Mouse (Mus musculus): ENCODE measurements around the gene Fbxo27. TPM values are rescaled to one million over a fixed set of nuclear protein-coding genes. Genes with fewer than 3 reads are reported as not detected.

Gene Fbxo27
- polyA plus RNA-seq, 1 experiment from 2014 or later, result 3.6 TPM

DNA sequence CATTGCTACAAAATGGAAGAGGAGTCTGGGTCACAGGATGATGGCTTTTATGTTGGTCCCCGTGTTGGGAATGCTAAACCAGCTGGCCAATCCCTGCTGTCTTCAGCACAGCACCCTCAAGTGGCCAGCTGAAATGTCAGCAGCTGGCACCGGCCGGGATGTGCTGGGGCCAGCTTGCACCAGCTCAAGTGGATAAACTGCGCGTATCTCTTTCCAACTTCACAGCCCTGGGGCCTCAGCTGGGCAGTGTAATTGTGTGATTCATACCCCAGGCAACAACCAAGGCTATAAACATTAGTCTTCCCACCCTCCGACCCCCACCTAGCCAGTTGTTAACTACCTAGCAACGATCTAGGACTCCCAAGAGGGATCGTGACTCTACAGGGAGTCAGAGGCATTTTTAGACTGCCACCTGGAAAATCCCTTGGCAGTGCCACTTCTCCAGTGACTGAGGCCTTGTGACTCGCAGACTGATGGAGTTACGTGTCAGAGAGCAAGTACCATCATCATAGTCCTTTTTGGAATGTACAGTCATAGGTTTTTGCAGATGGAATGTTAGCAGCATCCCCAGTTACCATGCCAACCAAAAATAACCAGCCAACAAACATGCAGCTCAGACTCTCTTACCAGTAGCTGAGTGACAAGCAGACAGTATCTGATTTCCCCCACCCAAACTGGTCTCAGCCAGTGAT is 35.1 kb downstream of the Fbxo27 start:
- no peak overlapping the region for H3K4me2 ChIP-seq (ENCODE audit: low read depth, low read length)
- peaks cover 11% of the 10 kb centered on the region for H3K9me3 ChIP-seq (replicated peaks; ENCODE audit: control insufficient read depth, low read length)
- no peak overlapping the region for H3K4me3 ChIP-seq (ENCODE audit: low read length)
- no peak overlapping the region for H3K27ac ChIP-seq (ENCODE audit: low read length)
- H3K9ac ChIP-seq (ENCODE audit: low read length), result no peak overlapping the region
- no peak for ATAC-seq (replicated peaks; ENCODE audit: extremely low read depth, insufficient read depth, low FRiP score)
- 0 out of 2 replicates have a peak, but pooled peaks cover 11% of the 10 kb centered on the region for H3K36me3 ChIP-seq (ENCODE audit: control insufficient read depth, insufficient read depth)
- WGBS, result 56% methylated on average over 10 of the region's 10 CpGs
- H3K4me1 ChIP-seq (ENCODE audit: control insufficient read depth, insufficient read depth, low read length), result 0 out of 2 replicates have a peak, but pooled peaks cover 5% of the 10 kb centered on the region
- no peaks in the 10 kb centered on the region for H3K27me3 ChIP-seq (ENCODE audit: control insufficient read depth, insufficient read depth, low read length)

DNA sequence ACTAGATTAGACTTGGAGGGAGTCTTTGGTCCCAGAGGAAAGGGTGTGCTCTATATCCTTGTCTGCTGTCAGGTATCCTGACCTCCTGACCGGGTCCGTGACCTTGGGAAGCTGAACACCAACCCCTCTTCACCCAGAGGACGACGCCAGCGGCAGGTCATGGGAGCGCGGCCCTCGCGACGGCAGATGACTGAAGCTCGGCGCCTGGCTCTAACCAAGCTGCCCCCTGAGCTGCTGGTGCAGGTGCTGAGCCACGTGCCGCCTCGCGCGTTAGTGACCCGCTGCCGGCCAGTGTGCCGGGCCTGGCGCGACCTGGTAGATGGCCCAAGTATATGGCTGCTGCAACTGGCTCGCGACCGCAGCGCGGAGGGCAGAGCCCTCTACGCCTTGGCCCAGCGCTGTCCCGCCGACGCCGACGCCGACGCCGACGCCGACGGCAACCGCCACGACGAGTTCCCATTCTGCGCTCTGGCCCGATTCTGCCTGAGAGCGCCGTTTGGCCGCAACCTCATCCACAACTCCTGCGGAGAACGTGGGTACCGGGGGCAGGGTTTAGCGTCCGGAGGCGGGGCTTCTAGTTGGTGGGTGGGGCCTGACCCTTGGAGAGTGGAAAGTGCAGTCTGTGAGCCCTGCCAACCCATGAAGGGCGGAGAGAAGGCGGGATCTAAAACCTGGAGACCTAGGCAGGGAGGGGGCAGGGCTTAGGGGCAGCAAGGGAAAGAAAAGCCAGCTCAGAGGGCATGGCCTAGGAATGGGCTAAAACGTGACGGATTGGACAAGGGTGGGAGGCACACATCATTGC is 39.9 kb downstream of the Fbxo27 start:
- H3K36me3 ChIP-seq (ENCODE audit: control insufficient read depth, insufficient read depth), result peaks cover 15% of the 10 kb centered on the region
- ATAC-seq (replicated peaks; ENCODE audit: extremely low read depth, insufficient read depth, low FRiP score), result peak; percentile 83
- peak overlapping the region; percentile 52 for H3K4me3 ChIP-seq (ENCODE audit: low read length)
- H3K9me3 ChIP-seq (replicated peaks; ENCODE audit: control insufficient read depth, low read length), result peaks cover 11% of the 10 kb centered on the region
- no peaks in the 10 kb centered on the region for H3K27me3 ChIP-seq (ENCODE audit: control insufficient read depth, insufficient read depth, low read length)
- H3K27ac ChIP-seq (ENCODE audit: low read length), result no peak overlapping the region
- 4% methylated on average over 58 of the region's 58 CpGs for WGBS
- H3K9ac ChIP-seq (ENCODE audit: low read length), result peak overlapping the region; percentile 63
- H3K4me2 ChIP-seq (ENCODE audit: low read depth, low read length), result peak overlapping the region; percentile 78
- 0 out of 2 replicates have a peak, but pooled peaks cover 3% of the 10 kb centered on the region for H3K4me1 ChIP-seq (ENCODE audit: control insufficient read depth, insufficient read depth, low read length)

DNA sequence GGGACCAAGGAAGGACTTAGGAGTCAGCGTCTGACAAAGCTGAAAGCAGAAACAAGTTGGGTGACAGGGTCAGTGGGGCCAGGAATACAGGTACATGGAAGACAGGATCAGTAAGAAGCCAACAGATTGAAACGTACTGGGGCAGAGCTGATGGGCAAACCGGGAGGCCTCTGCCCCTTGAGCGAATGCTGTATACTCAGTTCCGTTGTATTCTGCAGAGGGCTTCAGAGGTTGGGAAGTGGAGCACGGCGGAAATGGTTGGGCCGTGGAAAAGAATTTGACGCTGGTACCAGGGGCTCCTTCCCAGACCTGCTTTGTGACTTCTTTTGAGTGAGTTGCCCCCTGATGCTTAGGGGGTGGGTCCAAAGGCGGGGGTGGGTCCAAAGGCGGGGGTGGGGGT is 40.6 kb downstream of the Fbxo27 start:
- Histone ChIP-seq H3K4me1 (ENCODE audit: control insufficient read depth, insufficient read depth, low read length) (0 out of 2 replicates have a peak, but pooled peaks cover 3% of the 10 kb centered on the region), H3K9me3 (replicated peaks; ENCODE audit: control insufficient read depth, low read length) (peaks cover 11% of the 10 kb centered on the region), H3K9ac (ENCODE audit: low read length) (0 out of 2 replicates have a peak overlapping the region, but pooled peaks have one; percentile 8), H3K36me3 (ENCODE audit: control insufficient read depth, insufficient read depth) (peaks cover 20% of the 10 kb centered on the region), H3K4me3 (ENCODE audit: low read length) (peak overlapping the region; percentile 52), H3K27me3 (ENCODE audit: control insufficient read depth, insufficient read depth, low read length) (no peaks in the 10 kb centered on the region), H3K4me2 (ENCODE audit: low read depth, low read length) (peak overlapping the region; percentile 78), H3K27ac (ENCODE audit: low read length) (no peak overlapping the region)
- ATAC-seq (replicated peaks; ENCODE audit: extremely low read depth, insufficient read depth, low FRiP score), result no peak
- WGBS, result 25% methylated on average over 11 of the region's 11 CpGs

DNA sequence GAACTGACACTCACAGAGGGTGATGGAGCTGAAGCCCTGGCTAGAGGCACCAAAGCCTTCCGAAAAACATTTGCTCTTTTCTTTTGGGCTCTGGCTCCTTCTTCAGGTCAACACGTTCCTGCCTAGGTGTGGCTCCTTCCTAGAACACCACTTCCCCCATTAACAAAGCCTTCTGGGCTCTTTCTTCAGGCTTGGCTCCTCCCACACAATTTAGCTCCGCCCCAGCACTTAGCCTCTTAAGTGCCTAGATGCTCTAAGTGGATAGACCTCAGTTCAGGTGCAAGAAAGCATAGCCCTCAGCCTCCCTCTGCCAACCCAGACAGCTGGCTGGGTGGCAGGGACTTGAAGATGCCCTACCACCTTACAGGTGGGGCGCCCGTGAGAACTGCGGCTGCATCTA is 43.1 kb downstream of the Fbxo27 start:
- Histone ChIP-seq H3K9ac (ENCODE audit: low read length) (no peak overlapping the region), H3K4me1 (ENCODE audit: control insufficient read depth, insufficient read depth, low read length) (0 out of 2 replicates have a peak, but pooled peaks cover 3% of the 10 kb centered on the region), H3K9me3 (replicated peaks; ENCODE audit: control insufficient read depth, low read length) (peaks cover 11% of the 10 kb centered on the region), H3K27ac (ENCODE audit: low read length) (no peak overlapping the region), H3K36me3 (ENCODE audit: control insufficient read depth, insufficient read depth) (peaks cover 33% of the 10 kb centered on the region), H3K4me3 (ENCODE audit: low read length) (no peak overlapping the region), H3K4me2 (ENCODE audit: low read depth, low read length) (no peak overlapping the region), H3K27me3 (ENCODE audit: control insufficient read depth, insufficient read depth, low read length) (no peaks in the 10 kb centered on the region)
- ATAC-seq (replicated peaks; ENCODE audit: extremely low read depth, insufficient read depth, low FRiP score), result no peak
- 75% methylated on average over 6 of the region's 6 CpGs for WGBS

DNA sequence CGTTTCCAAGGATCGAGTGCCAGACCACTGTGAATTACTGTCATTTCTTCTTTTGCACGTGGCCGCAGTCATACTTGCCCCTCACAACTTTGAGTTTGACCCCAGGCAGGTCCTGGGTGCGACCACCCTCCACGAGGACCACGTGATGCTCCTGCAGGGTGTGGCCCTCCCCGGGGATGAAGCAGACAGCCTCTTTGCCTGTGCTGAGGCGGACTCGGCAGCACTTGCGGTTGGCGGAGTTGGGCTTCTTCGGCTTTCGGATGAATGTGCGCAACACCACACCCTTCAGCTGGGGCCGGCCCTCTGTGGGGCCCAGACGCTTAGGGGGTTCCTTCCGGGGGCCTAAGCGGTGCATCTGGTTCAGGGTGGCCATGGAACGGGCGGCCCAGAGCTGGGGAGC is 47.2 kb downstream of the Fbxo27 start:
- peaks cover 12% of the 10 kb centered on the region for H3K4me1 ChIP-seq (ENCODE audit: control insufficient read depth, insufficient read depth, low read length)
- H3K27ac ChIP-seq (ENCODE audit: low read length), result no peak overlapping the region
- no peak for ATAC-seq (replicated peaks; ENCODE audit: extremely low read depth, insufficient read depth, low FRiP score)
- H3K4me3 ChIP-seq (ENCODE audit: low read length), result no peak overlapping the region
- WGBS, result 91% methylated on average over 21 of the region's 21 CpGs
- H3K36me3 ChIP-seq (ENCODE audit: control insufficient read depth, insufficient read depth), result peaks cover 32% of the 10 kb centered on the region
- H3K4me2 ChIP-seq (ENCODE audit: low read depth, low read length), result no peak overlapping the region
- no peaks in the 10 kb centered on the region for H3K27me3 ChIP-seq (ENCODE audit: control insufficient read depth, insufficient read depth, low read length)
- no peaks in the 10 kb centered on the region for H3K9me3 ChIP-seq (replicated peaks; ENCODE audit: control insufficient read depth, low read length)
- no peak overlapping the region for H3K9ac ChIP-seq (ENCODE audit: low read length)

DNA sequence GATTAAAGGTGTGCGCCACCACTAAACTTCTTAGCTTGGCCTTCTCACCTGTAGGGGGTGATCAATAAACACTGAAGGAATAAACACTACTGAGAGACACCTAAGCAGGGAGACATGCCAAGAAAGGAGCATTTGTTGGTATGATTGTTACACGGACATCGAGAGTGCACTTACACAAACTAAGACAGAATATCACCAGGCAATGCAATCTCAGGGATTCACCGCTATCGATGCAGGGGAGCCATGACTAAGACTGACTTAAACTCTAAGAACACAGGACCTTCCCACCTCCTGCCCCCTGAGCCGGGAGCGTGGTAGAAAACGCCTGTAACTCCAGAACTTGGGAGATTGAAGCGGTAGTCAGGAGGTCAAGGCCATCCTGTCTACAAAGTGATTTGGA is 48.3 kb downstream of the Fbxo27 start:
- 31% methylated on average over 9 of the region's 9 CpGs for WGBS
- H3K4me2 ChIP-seq (ENCODE audit: low read depth, low read length), result peak overlapping the region; percentile 63
- H3K27ac ChIP-seq (ENCODE audit: low read length), result peak overlapping the region; percentile 32; the same call in 1 of the 2 replicates
- peak overlapping the region; percentile 80 for H3K4me3 ChIP-seq (ENCODE audit: low read length)
- peak overlapping the region; percentile 65 for H3K9ac ChIP-seq (ENCODE audit: low read length)
- H3K27me3 ChIP-seq (ENCODE audit: control insufficient read depth, insufficient read depth, low read length), result no peaks in the 10 kb centered on the region
- peaks cover 12% of the 10 kb centered on the region for H3K4me1 ChIP-seq (ENCODE audit: control insufficient read depth, insufficient read depth, low read length)
- ATAC-seq (replicated peaks; ENCODE audit: extremely low read depth, insufficient read depth, low FRiP score), result no peak
- peaks cover 30% of the 10 kb centered on the region for H3K36me3 ChIP-seq (ENCODE audit: control insufficient read depth, insufficient read depth)
- no peaks in the 10 kb centered on the region for H3K9me3 ChIP-seq (replicated peaks; ENCODE audit: control insufficient read depth, low read length)

DNA sequence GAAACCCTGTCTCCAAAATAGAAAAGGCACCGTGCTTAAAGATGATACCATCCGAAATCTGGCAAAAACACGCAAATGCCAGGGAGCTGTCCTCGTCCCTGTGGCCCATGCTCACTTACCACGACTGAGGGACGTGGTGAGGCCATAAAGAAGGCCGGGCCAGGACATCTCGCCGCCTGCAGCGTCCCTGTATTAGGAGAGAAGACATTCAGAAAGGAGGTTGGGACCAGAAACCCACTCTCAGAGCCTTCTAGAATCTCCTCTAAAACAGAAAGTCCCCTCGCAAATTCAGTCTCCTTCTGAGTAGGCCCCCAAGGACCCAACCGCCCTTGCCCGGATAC is 48.7 kb downstream of the Fbxo27 start:
- Histone ChIP-seq H3K9ac (ENCODE audit: low read length) (peak overlapping the region; percentile 65), H3K4me3 (ENCODE audit: low read length) (peak overlapping the region; percentile 80), H3K9me3 (replicated peaks; ENCODE audit: control insufficient read depth, low read length) (no peaks in the 10 kb centered on the region), H3K36me3 (ENCODE audit: control insufficient read depth, insufficient read depth) (peaks cover 32% of the 10 kb centered on the region), H3K4me2 (ENCODE audit: low read depth, low read length) (peak overlapping the region; percentile 63), H3K4me1 (ENCODE audit: control insufficient read depth, insufficient read depth, low read length) (peaks cover 12% of the 10 kb centered on the region), H3K27me3 (ENCODE audit: control insufficient read depth, insufficient read depth, low read length) (no peaks in the 10 kb centered on the region), H3K27ac (ENCODE audit: low read length) (peak overlapping the region; percentile 32)
- 2% methylated on average over 13 of the region's 13 CpGs for WGBS
- ATAC-seq (replicated peaks; ENCODE audit: extremely low read depth, insufficient read depth, low FRiP score), result peak; percentile 3; the same call in 1 of the 2 replicates

DNA sequence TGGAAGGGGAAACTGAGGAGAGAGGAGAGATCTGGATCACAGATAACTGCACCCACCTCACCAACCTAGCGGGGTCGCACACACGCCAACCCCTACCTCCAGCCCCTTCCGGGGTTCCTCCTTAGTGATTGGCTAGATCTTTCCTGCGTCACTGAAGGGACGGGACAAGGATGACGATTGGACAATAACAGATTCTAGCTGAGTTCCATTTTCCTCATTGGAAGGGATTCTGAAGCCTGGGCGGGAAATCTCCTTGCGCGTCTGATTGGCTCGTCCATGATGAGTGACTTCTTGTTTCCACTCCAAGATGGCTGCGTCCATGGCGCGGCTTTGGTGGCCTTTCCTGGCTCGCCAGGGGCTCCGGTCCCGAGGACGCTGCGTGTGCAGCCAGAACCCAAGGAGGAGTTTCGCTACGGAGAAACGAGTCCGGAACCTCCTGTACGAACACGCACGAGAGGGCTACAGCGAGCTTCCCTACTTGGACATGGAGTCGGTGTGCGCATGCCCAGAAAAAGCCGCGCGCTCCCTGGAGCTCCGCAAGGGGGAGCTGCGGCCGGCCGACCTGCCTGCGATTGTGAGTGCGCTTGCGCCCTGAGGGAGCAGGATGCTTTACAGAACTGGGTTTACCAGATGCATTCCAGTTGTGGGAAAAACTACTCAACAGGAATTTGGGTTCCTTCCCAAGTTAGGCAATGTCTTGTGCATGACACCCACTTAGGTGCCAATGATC is 49.2 kb downstream of the Fbxo27 start, which contains the start of the genes Mrps12 and Sars2:
TSS of gene Mrps12 (minus strand) at position 112 of the 730 bp plus-strand sequence.
TSS of gene Sars2 (plus strand) at position 284 of the 730 bp plus-strand sequence.
- ATAC-seq (replicated peaks; ENCODE audit: extremely low read depth, insufficient read depth, low FRiP score), result peak; percentile 98
- peak within 1 kb of the TSS; percentile 89 for H3K9ac ChIP-seq (ENCODE audit: low read length)
- peak within 1 kb of the TSS; percentile 76 for H3K4me2 ChIP-seq (ENCODE audit: low read depth, low read length)
- no peaks in the 10 kb centered on the region for H3K27me3 ChIP-seq (ENCODE audit: control insufficient read depth, insufficient read depth, low read length)
- under 1% methylated on average over 39 of the region's 39 CpGs for WGBS
- peak within 1 kb of the TSS; percentile 80 for H3K4me3 ChIP-seq (ENCODE audit: low read length)
- H3K9me3 ChIP-seq (replicated peaks; ENCODE audit: control insufficient read depth, low read length), result no peaks in the 10 kb centered on the region
- H3K4me1 ChIP-seq (ENCODE audit: control insufficient read depth, insufficient read depth, low read length), result peaks cover 12% of the 10 kb centered on the region
- H3K27ac ChIP-seq (ENCODE audit: low read length), result peak within 1 kb of the TSS; percentile 92
- peaks cover 36% of the 10 kb centered on the region for H3K36me3 ChIP-seq (ENCODE audit: control insufficient read depth, insufficient read depth)
